Mouse (Mus musculus) embryonic facial prominence, embryonic 11.5 days (tissue): ENCODE measurements at regions not wholly inside any gene's neighbourhood (a gene's known extent, or its start where the extent isn't known, plus 50 kb on each side); places are given as distances from the start of the nearest gene placed in this dataset.

Experiments used
- ATAC-seq: fragments of 200-750 bp; cut with Nextera tagmentation; replicated peaks from 2 replicates; pipeline ENCODE4 v1.8.0; 2017; ENCODE audit warnings: low read depth; ENCODE audit not compliant: insufficient number of reproducible peaks, low FRiP score, low TSS enrichment
- DNase-seq: peaks from one replicate; pipeline ENCODE4 v3.0.0-alpha.2; 2015; ENCODE audit warnings: low spot score
- H3K27ac ChIP-seq: fragments of 300-500 bp; sonication (generic); replicated peaks from 2 replicates; pipeline ENCODE4 v1.5.1; 2014; ENCODE audit warnings: mild to moderate bottlenecking, low read depth, low read length, control low read depth
- H3K27me3 ChIP-seq: fragments of 300-500 bp; sonication (generic); 2 replicates; pipeline ENCODE4 v1.6.1; 2014; ENCODE audit warnings: mild to moderate bottlenecking, low read length, moderate library complexity, mixed read lengths; ENCODE audit not compliant: control insufficient read depth, insufficient read depth
- H3K36me3 ChIP-seq: fragments of 300-500 bp; sonication (generic); replicated peaks from 2 replicates; pipeline ENCODE4 v1.6.1; 2014; ENCODE audit warnings: low read depth, mild to moderate bottlenecking, low read length, moderate library complexity, mixed read lengths; ENCODE audit not compliant: control insufficient read depth, insufficient read depth
- H3K4me1 ChIP-seq: fragments of 300-500 bp; sonication (generic); 2 replicates; pipeline ENCODE4 v1.6.1; 2014; ENCODE audit warnings: low read length, mixed read lengths; ENCODE audit not compliant: control insufficient read depth, insufficient read depth
- H3K4me2 ChIP-seq: fragments of 300-500 bp; sonication (generic); 2 replicates; pipeline ENCODE4 v1.6.1; 2014; ENCODE audit warnings: low read depth, mild to moderate bottlenecking, control low read depth, low read length, moderate library complexity
- H3K4me3 ChIP-seq: fragments of 300-500 bp; sonication (generic); 2 replicates; pipeline ENCODE4 v1.5.1; 2014; ENCODE audit warnings: low read depth, low read length, control low read depth
- H3K9ac ChIP-seq: fragments of 300-500 bp; sonication (generic); replicated peaks from 2 replicates; pipeline ENCODE4 v1.6.1; 2014; ENCODE audit warnings: mild to moderate bottlenecking, control low read depth, low read length
- H3K9me3 ChIP-seq: fragments of 300-500 bp; sonication (generic); replicated peaks from 2 replicates; pipeline ENCODE4 v1.6.1; 2016; ENCODE audit warnings: mild to moderate bottlenecking, low read length, inconsistent platforms, mixed read lengths; ENCODE audit not compliant: control insufficient read depth
- WGBS: fragments of 180-500 bp; shearing (Covaris S2); extraction: QIAGEN DNeasy Blood & Tissue Kit; methylation state at CpG from one replicate; pipeline ENCODE4 v1.1.7; 2014; 5-methylcytosine and 5-hydroxymethylcytosine counted together

DNA sequence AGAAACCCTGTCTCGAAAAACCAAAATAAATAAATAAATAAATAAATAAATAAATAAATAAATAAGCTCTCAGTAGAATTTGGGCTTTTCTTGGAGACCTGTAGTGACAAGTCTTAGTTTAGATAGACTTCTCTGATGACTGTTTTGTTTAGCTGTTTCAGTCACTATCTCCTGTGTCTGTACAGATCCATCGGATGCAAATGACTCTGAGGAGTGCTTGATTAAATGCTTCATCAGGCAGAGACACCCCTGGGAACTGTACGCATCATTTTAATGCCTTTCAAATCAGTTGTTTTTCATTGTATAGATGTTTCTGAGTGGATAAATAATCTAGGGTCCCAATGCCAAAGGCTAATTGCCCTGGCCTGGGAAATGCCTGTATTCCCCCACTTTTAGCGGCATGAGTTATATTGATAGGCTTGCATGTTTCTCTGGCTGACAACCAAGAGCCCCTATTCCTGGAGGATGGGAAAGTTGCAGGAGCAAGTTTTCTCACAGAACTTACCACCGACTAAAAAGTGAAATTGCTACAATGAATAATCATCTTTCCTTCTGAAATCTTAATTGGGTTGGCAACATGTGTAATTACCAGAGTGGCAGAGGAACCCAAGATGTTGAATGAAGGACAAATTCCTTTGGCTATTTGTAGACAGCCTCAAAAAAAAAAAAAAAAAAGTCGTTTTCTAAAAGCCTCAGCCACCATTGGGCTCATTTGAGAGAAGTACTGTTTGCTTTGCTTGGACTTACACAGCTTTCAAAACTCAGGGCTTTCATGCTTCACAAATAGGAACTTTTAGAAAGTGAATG, 245.7 kb upstream of the Xrcc4 start:
- 55% methylated on average over 6 of the region's 6 CpGs for WGBS
- Histone ChIP-seq H3K4me1 (no peaks in the 10 kb centered on the region), H3K9me3 (no peaks in the 10 kb centered on the region), H3K9ac (no peak overlapping the region), H3K27ac (no peak overlapping the region), H3K27me3 (no peaks in the 10 kb centered on the region), H3K4me2 (no peak overlapping the region), H3K36me3 (no peaks in the 10 kb centered on the region), H3K4me3 (no peak overlapping the region)
- no peak for DNase-seq
- ATAC-seq: no peak

DNA sequence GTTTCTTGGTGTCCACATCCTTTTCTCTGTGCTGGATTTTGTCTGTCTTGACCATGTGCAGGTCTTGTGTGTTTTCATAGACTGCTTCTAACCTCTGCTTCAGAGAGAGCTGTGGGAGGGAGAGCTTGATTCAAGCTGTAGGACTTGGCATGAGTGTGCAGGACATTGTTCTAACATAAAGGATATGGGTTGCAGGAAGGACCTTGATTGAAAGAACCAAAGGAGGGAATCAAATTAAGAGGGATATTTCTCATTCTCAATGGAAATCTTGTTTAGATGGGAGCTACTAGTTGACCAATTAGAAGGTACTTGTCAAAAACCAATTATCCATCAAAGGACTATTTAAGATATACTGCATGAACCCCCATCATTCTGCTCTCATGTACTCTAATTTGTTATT, 244.9 kb upstream of the Xrcc4 start:
- H3K4me3 ChIP-seq: no peak overlapping the region
- no peaks in the 10 kb centered on the region for H3K36me3 ChIP-seq
- no peak overlapping the region for H3K27ac ChIP-seq
- H3K4me1 ChIP-seq: no peaks in the 10 kb centered on the region
- DNase-seq (no peak), ATAC-seq (no peak)
- H3K9me3 ChIP-seq: no peaks in the 10 kb centered on the region
- no peak overlapping the region for H3K9ac ChIP-seq
- H3K27me3 ChIP-seq: no peaks in the 10 kb centered on the region
- H3K4me2 ChIP-seq: no peak overlapping the region

DNA sequence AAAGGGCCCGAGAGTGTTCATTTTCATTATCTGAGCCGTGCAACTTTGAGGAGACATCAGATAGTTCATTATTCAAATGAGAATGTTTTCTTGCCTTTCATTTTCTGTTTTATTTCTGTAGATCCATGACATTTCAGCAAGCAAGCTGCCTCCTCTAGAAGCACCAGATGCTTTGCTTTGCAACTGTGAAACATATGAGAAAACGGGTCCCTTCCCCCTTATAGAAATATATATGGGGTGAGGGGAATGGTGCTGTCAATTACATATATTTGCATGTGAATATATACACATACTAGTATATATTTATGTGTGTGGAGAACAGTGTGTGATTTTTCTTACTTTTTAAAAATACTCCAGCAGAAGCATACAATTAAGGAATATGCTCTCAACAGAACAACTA, 235.8 kb upstream of the Xrcc4 start:
- ATAC-seq (no peak), DNase-seq (no peak)
- no peaks in the 10 kb centered on the region for H3K36me3 ChIP-seq
- no peak overlapping the region for H3K4me3 ChIP-seq
- H3K4me1 ChIP-seq: no peaks in the 10 kb centered on the region
- no peaks in the 10 kb centered on the region for H3K9me3 ChIP-seq
- H3K27ac ChIP-seq: no peak overlapping the region
- H3K9ac ChIP-seq: no peak overlapping the region
- H3K4me2 ChIP-seq: no peak overlapping the region
- H3K27me3 ChIP-seq: no peaks in the 10 kb centered on the region
- 69% methylated on average over 3 of the region's 3 CpGs for WGBS

DNA sequence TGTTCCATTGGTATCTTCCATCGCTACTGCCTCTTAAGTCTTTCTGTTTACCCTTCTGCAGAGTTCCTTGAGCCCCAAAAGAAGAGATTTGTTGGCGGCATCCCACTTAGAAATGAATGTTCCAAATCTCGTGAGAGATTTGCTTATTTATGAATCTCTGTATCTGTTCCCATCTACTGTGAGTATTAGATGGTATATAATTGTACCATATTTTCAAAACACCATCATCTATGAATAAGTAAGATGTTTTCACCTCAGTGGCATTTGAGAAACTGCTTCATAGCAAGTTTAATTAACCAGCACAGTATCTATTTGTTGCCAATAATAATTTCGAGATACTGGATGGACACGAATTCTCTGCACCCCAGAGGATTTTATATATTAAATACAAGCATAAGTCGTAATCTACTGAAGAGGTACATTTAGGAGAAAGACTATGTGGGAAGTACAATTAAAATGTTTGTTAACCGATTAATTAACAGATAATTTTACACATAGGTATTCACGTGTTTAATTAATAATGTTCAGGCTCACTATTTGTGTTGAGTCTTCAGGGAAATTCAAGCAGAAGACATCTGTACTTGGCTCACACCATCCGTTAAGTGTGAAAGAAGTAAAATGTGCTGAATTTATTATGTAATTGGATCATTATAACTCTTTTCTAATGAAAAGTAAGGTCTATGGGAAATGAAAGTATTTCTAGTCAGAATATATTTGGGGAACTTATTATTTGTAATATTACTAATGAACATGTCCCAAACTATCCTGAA, 224.0 kb upstream of the Xrcc4 start:
- Histone ChIP-seq H3K36me3 (no peaks in the 10 kb centered on the region), H3K9ac (no peak overlapping the region), H3K27ac (no peak overlapping the region), H3K9me3 (no peaks in the 10 kb centered on the region), H3K4me1 (no peaks in the 10 kb centered on the region), H3K27me3 (no peaks in the 10 kb centered on the region), H3K4me3 (no peak overlapping the region), H3K4me2 (no peak overlapping the region)
- DNase-seq (no peak), ATAC-seq (no peak)
- WGBS: 91% methylated on average over 9 of the region's 9 CpGs

DNA sequence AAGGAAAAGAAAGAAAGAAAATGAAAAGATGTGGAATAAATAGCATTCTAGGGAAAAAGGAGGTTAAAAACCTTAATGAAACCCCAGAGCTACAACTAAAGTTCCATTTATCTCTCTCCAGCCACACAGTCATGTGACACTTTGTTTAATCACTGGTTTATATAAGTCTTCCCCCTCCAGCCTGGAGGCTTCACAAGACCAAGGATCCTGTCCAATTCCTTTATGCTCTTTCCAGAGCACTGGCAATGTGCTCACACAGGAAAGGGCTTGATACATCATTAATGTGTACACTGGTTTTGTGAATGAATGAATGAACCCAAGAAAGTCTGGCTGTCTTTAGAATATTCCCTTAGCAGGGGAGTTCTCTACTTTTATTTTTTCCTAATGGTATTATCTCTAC, 221.1 kb upstream of the Xrcc4 start:
- no peak for DNase-seq
- Histone ChIP-seq H3K9ac (no peak overlapping the region), H3K4me1 (no peaks in the 10 kb centered on the region), H3K9me3 (no peaks in the 10 kb centered on the region), H3K27ac (no peak overlapping the region), H3K27me3 (no peaks in the 10 kb centered on the region), H3K4me3 (no peak overlapping the region), H3K36me3 (no peaks in the 10 kb centered on the region), H3K4me2 (no peak overlapping the region)
- no peak for ATAC-seq

DNA sequence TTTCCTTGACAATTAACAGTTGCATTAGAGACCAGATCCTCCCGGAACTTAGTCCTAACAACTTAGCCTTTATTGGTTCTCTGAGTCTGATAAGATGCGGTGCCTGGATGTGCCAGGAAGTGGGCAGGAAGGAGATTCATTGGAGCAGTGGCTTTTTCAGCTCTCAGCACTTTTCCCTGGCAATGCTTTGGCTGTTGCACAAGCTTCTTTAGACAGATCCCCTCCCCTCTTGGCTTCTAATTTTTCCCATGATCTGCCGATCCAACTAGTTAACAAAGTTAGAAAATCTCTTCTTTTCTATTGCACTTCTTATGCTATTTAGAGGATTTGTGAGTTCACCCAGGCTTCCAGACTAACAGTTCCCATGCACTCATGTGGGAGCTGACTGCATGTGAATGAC, 211.1 kb upstream of the Xrcc4 start:
- WGBS: 86% methylated on average over 3 of the region's 3 CpGs
- H3K36me3 ChIP-seq: no peaks in the 10 kb centered on the region

DNA sequence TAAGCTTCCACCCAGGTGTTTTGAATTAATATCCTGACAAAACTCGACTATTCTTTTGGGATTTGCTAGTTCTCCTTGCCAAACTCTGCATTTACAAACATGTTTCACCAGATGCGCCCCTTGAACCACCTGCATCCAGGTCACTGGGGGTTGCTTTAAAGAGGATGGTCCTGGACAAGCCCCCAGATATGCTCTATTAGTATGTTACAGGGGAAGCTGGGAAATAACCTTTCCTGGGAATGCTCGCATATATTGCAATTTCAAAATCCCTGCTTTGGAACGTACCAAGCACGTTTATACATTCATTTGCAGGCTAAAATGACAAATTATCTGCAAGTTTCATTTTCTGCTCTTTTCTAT, 205.2 kb upstream of the Xrcc4 start:
- ATAC-seq: no peak
- Histone ChIP-seq H3K36me3 (no peaks in the 10 kb centered on the region), H3K27me3 (no peaks in the 10 kb centered on the region), H3K27ac (no peak overlapping the region), H3K4me3 (no peak overlapping the region), H3K4me2 (no peak overlapping the region), H3K4me1 (no peaks in the 10 kb centered on the region), H3K9ac (no peak overlapping the region), H3K9me3 (no peaks in the 10 kb centered on the region)
- no peak for DNase-seq
- 55% methylated on average over 5 of the region's 5 CpGs for WGBS

More for the DNA sequence above, 211.1 kb upstream of the Xrcc4 start:
- Histone ChIP-seq H3K9me3 (no peaks in the 10 kb centered on the region), H3K4me1 (no peaks in the 10 kb centered on the region), H3K9ac (no peak overlapping the region), H3K4me2 (no peak overlapping the region), H3K27me3 (no peaks in the 10 kb centered on the region), H3K27ac (no peak overlapping the region), H3K4me3 (no peak overlapping the region)
- DNase-seq (no peak), ATAC-seq (no peak)
